Mouse (Mus musculus) adipocyte (in vitro differentiated cells): Measurements from ENCODE around the gene Gm13769.
"Not testable (repeated sequence)": the region's sequence is repeated elsewhere in the genome, so short reads cannot be mapped to it uniquely, and the experiment has no call there.

Source experiments
- DNase-seq: peaks from one replicate; pipeline ENCODE4 v3.0.0-alpha.2; 2016; ENCODE audit warnings: low spot score

The Gm13769 gene

GRCm38 (mm10) chr2:90321900-90322299 lies at the start of gene Gm13769:
Gene Gm13769, plus strand, starts transcription at chr2:90322200.
- not testable (repeated sequence) for DNase-seq

- no peak for DNase-seq
Observed at GRCm38 (mm10) chr2:90292741-90293140, 29.3 kb upstream of the Gm13769 start, which contains the start of gene Olfr1272. Gene Olfr1272, minus strand, starts transcription at chr2:90292841.

GRCm38 (mm10) chr2:90346694-90347093 lies 24.7 kb downstream of the Gm13769 start:
- not testable (repeated sequence) for DNase-seq

- not testable (repeated sequence) for DNase-seq
Observed at GRCm38 (mm10) chr2:90351047-90351446, 29.0 kb downstream of the Gm13769 start.

GRCm38 (mm10) chr2:90351540-90351939 lies 29.5 kb downstream of the Gm13769 start:
- not testable (repeated sequence) for DNase-seq

- not testable (repeated sequence) for DNase-seq
Observed at GRCm38 (mm10) chr2:90359229-90359628, 37.2 kb downstream of the Gm13769 start.

- DNase-seq, result not testable (repeated sequence)
Observed at GRCm38 (mm10) chr2:90360199-90360598, 38.2 kb downstream of the Gm13769 start.
